Mouse (Mus musculus) neural tube, embryonic 10.5 days (tissue): ENCODE measurements at regions not wholly inside any gene's neighbourhood (a gene's known extent, or its start where the extent isn't known, plus 50 kb on each side); places are given as distances from the start of the nearest gene placed in this dataset.

ENCODE experiments used
- DNase-seq: peaks from one replicate; pipeline ENCODE4 v3.0.0-alpha.2; 2017; ENCODE audit warnings: low spot score; ENCODE audit errors: extremely low spot score

DNA sequence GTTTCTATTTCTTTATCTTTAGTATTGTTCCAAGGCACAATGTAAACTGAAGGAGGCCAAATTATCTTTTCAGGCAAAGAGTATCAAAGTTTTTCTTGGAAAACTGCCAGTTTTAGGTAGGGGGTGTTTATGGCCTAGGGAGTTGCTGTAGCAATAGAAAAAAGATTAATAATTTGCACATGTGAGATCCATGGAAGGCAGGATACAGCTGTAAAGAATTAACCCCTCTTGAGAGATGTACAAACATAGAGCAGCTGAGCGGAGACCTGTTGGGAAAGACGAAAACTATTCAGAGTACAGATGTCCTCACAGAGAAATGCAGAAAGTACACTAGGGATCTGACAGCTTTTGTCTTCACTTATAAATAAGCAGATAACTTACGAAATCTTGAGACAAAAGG, 176.8 kb downstream of the Fign start:
- no peak for DNase-seq

DNA sequence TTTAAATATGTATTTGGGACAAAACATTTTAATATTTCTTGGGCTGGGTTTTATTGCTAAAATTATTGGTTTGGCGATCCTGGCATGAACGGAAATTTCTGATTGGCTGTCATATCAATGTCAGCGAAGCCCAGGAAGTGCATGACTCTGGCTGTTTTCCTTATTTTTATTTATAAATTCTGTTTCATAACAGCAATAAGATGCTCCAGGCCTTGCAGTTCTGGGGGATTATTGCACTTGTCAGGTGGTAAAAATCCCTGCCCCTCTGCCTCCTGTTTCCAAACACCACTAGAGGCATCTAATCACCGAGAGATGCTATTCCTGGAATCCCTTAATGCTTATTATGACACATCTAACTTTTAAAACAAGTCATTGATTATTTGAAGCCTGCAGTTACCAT, 177.8 kb downstream of the Fign start:
- no peak for DNase-seq

DNA sequence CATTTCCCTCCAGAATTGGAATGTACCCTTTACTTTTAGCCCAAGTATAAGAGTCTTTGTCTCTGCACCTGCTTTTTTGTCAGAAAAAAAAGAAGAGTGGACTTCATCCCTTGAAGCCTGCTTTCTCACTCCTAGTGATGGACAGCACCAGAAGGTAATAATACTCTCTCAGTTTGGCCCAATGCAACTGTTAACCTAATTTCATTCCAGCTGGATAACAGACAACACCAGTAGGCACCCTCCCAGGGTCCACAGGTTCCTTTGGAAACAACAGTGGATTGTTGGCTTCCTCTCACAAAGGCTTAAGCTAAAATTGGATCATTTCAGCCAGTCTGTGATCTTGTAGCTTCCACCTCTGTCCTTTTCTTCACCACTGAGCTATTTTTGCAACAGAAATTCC, 197.2 kb downstream of the Fign start:
- no peak for DNase-seq

- no peak for DNase-seq
These were observed 219.4 kb downstream of the Fign start for GRCm38 (mm10) chr2:63878477-63878876.

- no peak for DNase-seq
These were observed 220.5 kb downstream of the Fign start for GRCm38 (mm10) chr2:63877387-63877786.

- DNase-seq, result peak; percentile 38
These were observed 221.5 kb downstream of the Fign start for GRCm38 (mm10) chr2:63876375-63876774.

DNA sequence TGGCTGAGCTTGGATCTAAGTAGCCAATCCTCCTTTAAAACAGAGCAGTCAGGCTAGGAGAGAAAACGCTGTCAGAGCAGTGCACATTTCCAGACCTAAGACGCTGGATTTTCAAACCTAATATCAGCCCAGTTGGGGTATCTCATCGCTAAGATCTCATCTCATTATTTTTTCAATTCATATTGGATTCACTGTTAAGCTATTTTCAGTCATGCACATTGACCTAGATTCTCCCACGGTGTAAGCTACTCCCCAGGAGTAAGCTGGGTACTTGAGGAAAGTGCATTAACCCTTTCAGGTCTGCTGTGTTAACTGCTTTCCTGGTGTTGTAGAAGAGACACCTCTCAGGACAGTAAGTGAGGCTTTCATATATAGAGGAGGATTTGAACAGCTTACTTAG, 222.7 kb downstream of the Fign start:
- DNase-seq, result no peak

DNA sequence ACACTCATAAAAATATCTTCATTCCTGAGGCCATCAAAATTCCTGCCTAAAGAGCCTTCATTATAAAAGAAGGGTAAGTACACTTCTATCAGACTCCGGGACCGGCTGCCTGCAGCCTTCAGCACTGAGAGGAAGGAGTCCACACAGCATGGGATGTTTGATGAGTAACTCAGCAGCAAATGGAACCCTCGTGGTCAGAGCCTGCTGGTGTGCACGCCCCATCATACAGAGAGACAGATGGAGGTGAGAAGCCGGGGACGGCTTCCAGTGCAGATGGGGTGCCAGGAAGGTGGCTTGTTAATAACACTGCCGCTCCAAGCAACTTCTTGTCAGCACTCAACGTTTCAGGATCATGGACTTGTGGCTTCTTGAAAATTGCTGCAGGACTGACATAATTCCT, 231.3 kb downstream of the Fign start:
- peak; percentile 23 for DNase-seq

DNA sequence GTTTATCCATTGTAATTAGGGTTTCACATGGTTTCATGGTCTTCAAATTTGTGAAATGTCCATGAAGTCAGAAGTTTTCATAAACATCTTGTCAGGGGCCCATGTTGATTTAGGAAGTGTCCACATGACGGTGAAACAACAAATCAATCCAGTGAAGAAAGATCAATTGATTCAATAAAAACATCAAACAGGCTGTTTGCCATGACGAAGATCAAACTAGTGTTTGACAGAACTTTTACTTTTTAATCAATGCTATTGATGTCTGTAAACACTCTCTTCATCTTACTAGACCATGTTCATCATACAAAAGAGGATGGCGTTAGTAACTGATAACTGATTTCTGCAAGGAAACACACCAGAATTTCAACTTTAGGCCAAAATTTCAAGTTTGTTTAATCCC, 236.0 kb downstream of the Fign start:
- DNase-seq, result no peak

- DNase-seq, result no peak
These were observed 241.3 kb downstream of the Fign start for GRCm38 (mm10) chr2:63856462-63857054.

- no peak for DNase-seq
These were observed 242.4 kb downstream of the Fign start for GRCm38 (mm10) chr2:63855476-63855875.

DNA sequence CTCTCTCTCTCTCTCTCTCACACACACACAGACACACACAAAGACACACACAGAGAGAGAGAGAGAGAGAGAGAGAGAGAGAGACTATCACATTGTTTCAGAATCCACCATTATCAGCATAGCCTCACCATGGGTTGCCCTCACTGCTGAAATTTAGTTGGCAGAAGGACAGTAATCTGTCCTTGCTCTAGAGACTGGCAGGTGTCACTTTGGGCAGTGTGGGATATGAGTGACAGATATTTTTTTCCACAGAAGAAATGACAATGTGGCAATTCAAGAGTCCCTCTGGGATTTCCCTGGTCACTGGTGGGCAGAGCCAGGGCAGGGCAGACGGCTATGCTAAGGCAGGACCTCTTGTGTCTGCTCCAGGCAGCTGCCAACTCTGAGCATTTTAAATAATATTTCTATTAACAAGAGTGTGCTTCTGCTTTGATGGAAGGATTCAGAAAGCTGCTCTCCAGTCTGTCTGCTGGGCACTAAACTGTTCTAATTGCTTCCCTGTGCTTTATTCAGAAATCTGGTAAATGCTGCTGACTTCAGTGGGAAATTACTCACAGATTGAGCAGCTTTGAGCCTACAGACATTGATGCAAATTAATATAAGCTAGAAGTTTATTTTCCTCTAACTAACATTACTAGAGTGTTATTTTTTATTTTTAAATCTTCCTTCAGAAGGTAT, 243.5 kb downstream of the Fign start:
- no peak for DNase-seq

DNA sequence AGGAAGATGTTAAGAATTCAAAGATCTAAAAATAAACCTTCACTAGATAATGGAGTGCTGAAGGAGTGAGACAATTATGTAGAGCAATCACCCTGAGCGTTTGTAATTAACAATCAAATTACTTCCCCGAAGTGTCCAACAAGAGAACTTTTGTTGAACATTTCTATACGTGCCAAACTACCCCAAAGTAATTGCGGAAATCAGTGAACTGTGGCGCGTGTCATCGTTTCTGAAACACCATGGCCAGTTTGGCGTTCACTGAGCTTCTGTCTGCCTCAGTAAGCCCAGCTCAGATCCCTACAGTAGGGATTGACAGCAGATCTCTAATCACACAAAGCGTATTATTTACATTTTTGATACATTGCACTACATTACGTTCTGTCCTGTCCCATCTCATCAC, 244.6 kb downstream of the Fign start:
- no peak for DNase-seq

DNA sequence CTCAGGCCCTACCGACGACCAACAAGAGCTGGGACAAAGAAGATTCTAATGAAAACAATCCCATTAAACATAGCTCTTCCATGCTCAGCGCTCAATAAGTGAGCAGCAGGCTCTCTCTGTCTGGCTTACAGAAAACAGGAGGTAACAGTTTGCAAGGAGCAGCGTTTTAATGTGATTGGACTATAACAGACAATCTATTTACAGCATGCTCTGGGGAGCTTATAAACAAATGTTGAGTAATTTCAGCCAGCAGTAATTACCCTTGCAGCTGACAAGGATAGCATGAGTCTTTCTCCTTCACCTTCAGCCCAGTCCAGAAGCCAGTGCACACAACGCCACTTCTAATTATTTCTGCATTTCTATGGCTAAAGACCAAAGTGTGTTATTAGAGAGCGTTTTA, 245.6 kb downstream of the Fign start:
- no peak for DNase-seq

DNA sequence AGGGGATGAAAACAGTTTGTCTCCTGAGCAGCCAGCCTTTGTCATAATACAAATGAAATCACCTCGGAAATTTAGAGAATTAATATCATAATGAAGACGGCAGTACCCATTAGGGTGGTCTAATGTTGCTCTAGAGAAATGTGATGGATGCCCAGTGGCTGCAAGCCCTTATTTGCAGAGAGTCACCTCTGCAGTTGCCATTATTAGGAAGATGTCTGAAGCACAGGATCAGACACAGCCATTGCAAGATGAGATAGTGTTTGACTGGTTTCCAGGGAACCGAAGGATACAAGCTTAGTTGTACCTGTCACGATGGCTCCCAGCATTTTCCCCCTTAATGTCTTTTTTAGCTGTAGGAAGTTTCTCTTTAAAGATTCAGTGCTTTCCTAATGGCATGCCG, 247.8 kb downstream of the Fign start:
- DNase-seq, result no peak

DNA sequence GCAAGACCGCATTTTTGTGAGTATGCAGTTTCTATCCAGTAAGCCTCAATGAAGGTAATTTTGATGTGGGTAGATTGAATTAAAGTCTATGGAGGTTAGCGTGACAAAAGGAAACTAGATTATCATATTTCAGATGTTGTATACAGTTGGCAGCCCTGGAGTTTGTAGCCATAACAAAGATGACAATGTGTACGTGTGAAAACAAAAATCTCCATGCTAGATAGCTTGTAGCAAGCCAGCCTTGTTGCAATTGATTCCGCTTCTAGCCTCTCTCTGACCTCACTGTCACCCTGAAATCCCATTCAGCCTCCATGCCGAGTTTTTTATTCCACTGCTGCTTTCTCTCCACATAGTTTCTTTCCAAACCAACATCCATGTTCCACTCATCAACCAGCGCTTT, 248.4 kb downstream of the Fign start:
- no peak for DNase-seq

- no peak for DNase-seq
These were observed 265.7 kb downstream of the Fign start for GRCm38 (mm10) chr2:63832041-63832714.

GRCm38 (mm10) chr2:63830431-63830830, 267.4 kb downstream of the Fign start:
- no peak for DNase-seq

DNA sequence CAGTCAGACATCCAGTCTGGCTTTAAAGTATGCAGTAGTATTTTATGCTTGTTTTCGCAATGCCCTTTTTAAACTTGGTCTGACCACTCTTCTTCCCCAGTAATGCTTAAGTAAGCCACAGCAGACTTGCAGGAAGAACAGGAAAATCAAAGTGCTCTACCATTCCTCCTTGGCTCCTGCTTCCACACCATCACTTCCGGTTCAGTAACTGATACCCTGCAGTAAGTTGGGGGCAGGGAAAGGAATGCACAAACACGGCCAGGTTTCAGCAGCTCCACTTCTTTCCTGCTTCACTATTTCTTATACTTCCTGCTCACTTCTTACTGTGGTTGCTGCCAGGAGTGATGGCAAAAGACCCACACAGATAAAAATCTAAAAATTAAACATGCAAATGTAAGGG, 269.2 kb downstream of the Fign start:
- DNase-seq, result peak; percentile 16

DNA sequence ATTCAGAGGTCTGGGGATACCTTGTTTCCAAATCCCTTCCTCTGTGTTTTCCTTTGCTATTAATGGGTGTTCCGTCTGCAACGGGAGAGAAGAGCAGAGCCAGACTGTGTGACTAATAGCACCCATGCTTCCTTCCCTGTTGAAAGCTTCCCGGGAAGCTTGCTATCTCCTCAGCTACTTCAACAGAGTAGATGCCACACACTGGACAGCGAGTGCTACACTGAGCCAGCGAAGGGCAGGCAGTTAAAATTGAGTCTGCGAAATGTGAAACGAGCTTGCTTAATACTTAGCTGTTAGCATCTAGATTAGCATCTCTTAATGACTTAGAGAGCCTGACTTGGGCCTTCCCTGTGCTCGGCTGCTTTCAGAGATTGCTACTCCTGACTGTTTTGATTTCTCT, 278.4 kb downstream of the Fign start:
- no peak for DNase-seq
